In the genomic region with DNA sequence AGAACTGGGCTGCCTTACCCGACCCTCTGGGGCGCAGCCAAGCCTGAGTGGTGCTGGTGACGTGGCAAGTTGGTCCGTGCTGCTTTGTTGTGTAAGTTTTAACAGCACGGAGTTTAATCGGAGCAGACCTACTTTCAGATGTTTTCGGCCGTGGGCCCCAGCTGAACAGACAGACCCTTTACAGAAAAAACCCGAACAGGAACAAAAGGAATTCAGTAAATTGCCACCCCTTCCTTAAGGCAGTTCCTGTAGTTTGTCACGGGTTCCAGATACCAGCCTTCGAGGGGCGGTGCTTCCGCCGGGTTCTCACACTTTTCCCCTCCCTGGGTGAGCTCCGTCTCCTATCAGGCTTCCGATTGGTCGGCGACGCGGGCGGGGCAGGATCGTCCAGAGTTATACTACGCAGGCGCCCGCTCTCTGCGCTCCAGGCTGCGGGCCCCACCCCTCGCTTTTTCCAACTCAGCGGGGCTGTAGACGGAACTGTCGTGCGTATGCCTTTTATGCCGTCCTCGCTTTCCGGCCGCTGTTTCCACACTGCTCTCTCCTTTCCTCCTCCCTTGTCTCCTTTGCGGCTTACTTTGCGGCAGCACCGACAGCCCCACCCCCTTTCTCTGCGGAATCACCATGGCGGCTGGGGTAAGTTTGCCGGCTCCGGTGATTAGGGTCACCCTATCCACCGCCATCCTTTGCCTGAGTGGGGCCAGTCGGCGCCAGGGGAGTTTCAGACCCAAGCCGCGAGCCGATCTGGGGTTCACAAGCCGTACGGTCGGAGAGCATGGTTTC, we compare ENCODE assay signal across 7 mouse cellular contexts. TPM values are rescaled to one million over a fixed set of nuclear protein-coding genes. Genes with fewer than 3 reads are reported as not detected.
A peak's percentile ranks its signal among the peaks of the same experiment; 100 is the strongest.
DNase-seq lines count a peak whose midpoint lies in the region; ATAC-seq lines count a peak whose summit lies in the region.

A gene (plus strand): TSS at position 452 of the 783 bp plus-strand sequence.

- peak; percentile 99 for ATAC-seq in intestine, embryonic 15.5 days

- no peaks in the 10 kb centered on the region for H3K27me3 ChIP-seq in intestine, embryonic 15.5 days (replicated peaks)
- no peaks in the 10 kb centered on the region for H3K27me3 ChIP-seq in midbrain, embryonic 10.5 days (ENCODE audit: low read depth, poor library complexity, severe bottlenecking)

- WGBS in intestine, embryonic 15.5 days, result under 1% methylated on average over 52 of the region's 52 CpGs
- 1% methylated on average over 52 of the region's 52 CpGs for WGBS in midbrain, embryonic 10.5 days

- peak within 1 kb of the TSS; percentile 93 for H3K27ac ChIP-seq in intestine, embryonic 15.5 days
- H3K27ac ChIP-seq in midbrain, embryonic 10.5 days (replicated peaks), result peak within 1 kb of the TSS; percentile 94

- H3K9ac ChIP-seq in intestine, embryonic 15.5 days, result peak within 1 kb of the TSS; percentile 85

- H3K4me1 ChIP-seq in intestine, embryonic 15.5 days (replicated peaks), result peaks cover 9% of the 10 kb centered on the region
- H3K4me1 ChIP-seq in midbrain, embryonic 10.5 days, result peaks cover 29% of the 10 kb centered on the region

- H3K4me2 ChIP-seq in intestine, embryonic 15.5 days (replicated peaks), result peak within 1 kb of the TSS; percentile 74

- H3K9me3 ChIP-seq in intestine, embryonic 15.5 days, result no peaks in the 10 kb centered on the region
- no peaks in the 10 kb centered on the region for H3K9me3 ChIP-seq in midbrain, embryonic 10.5 days (replicated peaks)

- peak within 1 kb of the TSS; percentile 77 for H3K4me3 ChIP-seq in intestine, embryonic 15.5 days (replicated peaks)
- H3K4me3 ChIP-seq in midbrain, embryonic 10.5 days, result peak within 1 kb of the TSS; percentile 87

- peaks cover 46% of the 10 kb centered on the region for H3K36me3 ChIP-seq in intestine, embryonic 15.5 days
- H3K36me3 ChIP-seq in midbrain, embryonic 10.5 days, result peaks cover 78% of the 10 kb centered on the region

- intact Hi-C loops in gastrocnemius, postnatal 36 days (cut with DNase I), result no loop called here
- intact Hi-C loops in left cerebral cortex, postnatal 25 days (cut with DNase I), result loop anchor here (5.0 kb wide), 1 partner anchor 129 kb away; a partner anchor contains a TSS

- peak; percentile 100 for DNase-seq in adrenal gland, adult 2 months
- peak; percentile 98 for DNase-seq in embryo, embryonic 11.5 days (ENCODE audit: low read depth, low spot score)
- DNase-seq in gastrocnemius, postnatal 36 days, result peak; percentile 96 to 98
- peak; percentile 99 to 100 for DNase-seq in left cerebral cortex, postnatal 25 days (ENCODE audit: low spot score in 2 of 2)
- peak; percentile 100 for DNase-seq in midbrain, embryonic 10.5 days (ENCODE audit: low spot score)
- peak; percentile 95 for DNase-seq in right cerebral cortex, postnatal 4 days

RNA-seq across cellular contexts. Expression of the gene that starts here (rescaled TPM):
- total RNA-seq in adrenal gland, adult 2 months (2021), result 100 to 1,000 TPM; 331 to 355 TPM
- polyA plus RNA-seq in adrenal gland, adult 2 months (2012; rRNA removed), result 63.8 and 90.8 TPM in 2 replicates
- total RNA-seq in gastrocnemius, postnatal 36 days (2021), result 100 to 1,000 TPM; 441 to 447 TPM
- polyA plus RNA-seq in intestine, embryonic 15.5 days (2015; fragmentation: Nextera tagmentation; extraction: Ambion mirVana), result 436 and 453 TPM in 2 replicates
- total RNA-seq in left cerebral cortex, postnatal 25 days (2021), result 100 to 1,000 TPM; 203 to 212 TPM
- polyA plus RNA-seq in midbrain, embryonic 10.5 days (2016; fragmentation: Nextera tagmentation; extraction: Ambion mirVana), result 438 and 514 TPM in 2 replicates

Comparison
In these comparisons a context has a peak if more than half of its experiments do, and no peak if none do; other contexts are left out.
1. Peak in every context shown above with its lines: DNase-seq, ATAC-seq, H3K4me3 ChIP-seq and H3K27ac ChIP-seq.